Mouse (Mus musculus) layer of hippocampus, adult 11-12 months (tissue): ENCODE measurements around the gene Ncor2.
"Not testable (repeated sequence)": the region's sequence is repeated elsewhere in the genome, so short reads cannot be mapped to it uniquely, and the experiment has no call there.

Source experiments
- DNase-seq: peaks from one replicate; pipeline ENCODE4 v3.0.0; 2022; ENCODE audit warnings: low spot score

The Ncor2 gene

GRCm38 (mm10) chr5:125179007-125179734 is at the start of gene Ncor2:
Gene Ncor2 (minus strand): TSS chr5:125179219.
- DNase-seq = peak; percentile 84

GRCm38 (mm10) chr5:125227699-125228098 is 48.7 kb upstream of the Ncor2 start:
- no peak for DNase-seq

GRCm38 (mm10) chr5:125226229-125226634 is 47.2 kb upstream of the Ncor2 start:
- DNase-seq = peak; percentile 89

GRCm38 (mm10) chr5:125224925-125225324 is 45.9 kb upstream of the Ncor2 start:
- no peak for DNase-seq

GRCm38 (mm10) chr5:125223961-125224360 is 44.9 kb upstream of the Ncor2 start:
- no peak for DNase-seq

- no peak for DNase-seq
These were observed 43.7 kb upstream of the Ncor2 start for GRCm38 (mm10) chr5:125222706-125223105.

GRCm38 (mm10) chr5:125221868-125222267 is 42.8 kb upstream of the Ncor2 start:
- DNase-seq = peak; percentile 87

- no peak for DNase-seq
These were observed 38.6 kb upstream of the Ncor2 start for GRCm38 (mm10) chr5:125217426-125218170.

GRCm38 (mm10) chr5:125215930-125216459 is 37.0 kb upstream of the Ncor2 start:
- DNase-seq = peak; percentile 92

GRCm38 (mm10) chr5:125215346-125215929 is 36.4 kb upstream of the Ncor2 start:
- no peak for DNase-seq

GRCm38 (mm10) chr5:125214064-125214463 is 35.0 kb upstream of the Ncor2 start:
- DNase-seq = no peak

GRCm38 (mm10) chr5:125204910-125205309 is 25.9 kb upstream of the Ncor2 start:
- DNase-seq = not testable (repeated sequence)

GRCm38 (mm10) chr5:125204199-125204815 is 25.3 kb upstream of the Ncor2 start:
- DNase-seq = no peak

- peak; percentile 64 for DNase-seq
These were observed 24.7 kb upstream of the Ncor2 start for GRCm38 (mm10) chr5:125203759-125204158.

- DNase-seq = peak; percentile 56
These were observed 24.1 kb upstream of the Ncor2 start for GRCm38 (mm10) chr5:125203099-125203498.

- DNase-seq = no peak
These were observed 23.1 kb upstream of the Ncor2 start for GRCm38 (mm10) chr5:125202100-125202499.

- DNase-seq = no peak
These were observed 20.1 kb upstream of the Ncor2 start for GRCm38 (mm10) chr5:125199086-125199485.

GRCm38 (mm10) chr5:125197325-125197724 is 18.3 kb upstream of the Ncor2 start:
- DNase-seq = not testable (repeated sequence)

- no peak for DNase-seq
These were observed 17.0 kb upstream of the Ncor2 start for GRCm38 (mm10) chr5:125196054-125196453.

GRCm38 (mm10) chr5:125195142-125195541 is 16.1 kb upstream of the Ncor2 start:
- DNase-seq = no peak

GRCm38 (mm10) chr5:125193478-125194439 is 14.7 kb upstream of the Ncor2 start:
- no peak for DNase-seq
